Mouse (Mus musculus) myocyte (in vitro differentiated cells): ENCODE results near the gene Twf2.

Experiments
- CEBPB ChIP-seq: IDR thresholded peaks from 2 replicates; pipeline ENCODE4 v1.6.1; 2011; ENCODE audit warnings: mild to moderate bottlenecking, moderate library complexity; ENCODE audit not compliant: poor library complexity, insufficient read depth, severe bottlenecking
- E2F4 ChIP-seq: IDR thresholded peaks from one replicate; pipeline ENCODE4 v1.6.1; 2011; ENCODE audit warnings: mild to moderate bottlenecking, control low read depth, moderate library complexity; ENCODE audit not compliant: insufficient read depth
- MAX ChIP-seq: IDR thresholded peaks from one replicate; pipeline ENCODE4 v1.6.1; 2011; ENCODE audit warnings: low read depth, mild to moderate bottlenecking, control low read depth
- MYOD1 ChIP-seq, 3 experiments: IDR thresholded peaks; one replicate each; pipeline ENCODE4 v1.6.1; 2011; ENCODE audit warnings: control low read depth in 2 of 3, low read depth in 2 of 3, mild to moderate bottlenecking in 2 of 3, moderate library complexity in 1 of 3; ENCODE audit not compliant: insufficient read length in 2 of 3, control insufficient read depth in 1 of 3
- MYOG ChIP-seq, 3 experiments: IDR thresholded peaks; one replicate each; pipeline ENCODE4 v1.6.1; 2011; ENCODE audit warnings: control low read depth in 2 of 3, low read depth in 2 of 3, mild to moderate bottlenecking in 2 of 3; ENCODE audit not compliant: insufficient read length in 2 of 3, control insufficient read depth in 1 of 3, insufficient read depth in 1 of 3
- POLR2A ChIP-seq: IDR thresholded peaks from one replicate; pipeline ENCODE4 v1.6.1; 2011; ENCODE audit warnings: low read depth, mild to moderate bottlenecking, control low read depth, moderate library complexity; ENCODE audit not compliant: insufficient read length
- POLR2AphosphoS2 ChIP-seq: IDR thresholded peaks from one replicate; pipeline ENCODE4 v1.6.1; 2011; ENCODE audit warnings: low read depth, control low read depth; ENCODE audit not compliant: insufficient read length
- REST ChIP-seq: IDR thresholded peaks from one replicate; pipeline ENCODE4 v1.6.1; 2011; ENCODE audit warnings: mild to moderate bottlenecking, control low read depth, moderate library complexity; ENCODE audit not compliant: insufficient read depth, insufficient read length
- SRF ChIP-seq: IDR thresholded peaks from one replicate; pipeline ENCODE4 v1.6.1; 2011; ENCODE audit warnings: low read depth; ENCODE audit not compliant: control insufficient read depth, insufficient read length
- TCF12 ChIP-seq: IDR thresholded peaks from one replicate; pipeline ENCODE4 v1.6.1; 2011; ENCODE audit warnings: mild to moderate bottlenecking, control low read depth; ENCODE audit not compliant: poor library complexity, insufficient read depth, severe bottlenecking
- TCF3 ChIP-seq: IDR thresholded peaks from one replicate; pipeline ENCODE4 v1.6.1; 2011; ENCODE audit warnings: low read depth, control low read depth; ENCODE audit not compliant: insufficient read length
- USF1 ChIP-seq: IDR thresholded peaks from one replicate; pipeline ENCODE4 v1.6.1; 2011; ENCODE audit warnings: low read depth, mild to moderate bottlenecking, control low read depth, moderate library complexity

DNA sequence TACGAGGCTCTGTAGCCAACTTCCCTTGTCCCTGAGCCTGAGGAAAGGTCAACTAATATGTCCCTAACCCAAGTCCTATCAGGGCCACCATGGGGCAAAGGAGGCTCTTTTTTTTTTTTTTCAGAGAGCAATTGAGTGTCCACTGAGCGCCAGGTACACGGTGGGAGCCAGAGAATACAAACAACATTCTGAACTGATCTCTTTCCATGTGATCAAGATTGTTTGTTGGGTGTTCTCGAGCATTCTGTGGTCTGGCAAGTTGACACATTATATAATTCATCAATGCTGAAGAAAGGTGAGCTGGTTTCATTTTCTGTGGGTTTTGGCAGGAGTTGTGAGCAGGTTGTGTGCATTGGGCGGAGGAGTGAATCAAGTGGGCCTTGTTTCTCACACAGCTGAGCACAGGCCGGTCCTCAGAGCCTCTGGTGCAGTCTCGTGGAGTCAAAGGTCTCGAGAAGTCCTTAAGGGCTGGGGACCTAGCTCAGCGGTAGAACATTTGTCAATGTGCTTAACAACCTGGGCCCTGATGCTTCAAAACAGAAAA lies 60.5 kb downstream of the Twf2 start:
- TF ChIP-seq MYOG (IDR thresholded peaks at IDR 0.05; ENCODE audit: control insufficient read depth in 1 of 3, insufficient read depth in 1 of 3, insufficient read length in 2 of 3, low read depth in 2 of 3) (no peak), TCF12 (no peak), REST (no peak), E2F4 (no peak), MYOD1 (IDR thresholded peaks at IDR 0.05; ENCODE audit: control insufficient read depth in 1 of 3, insufficient read length in 2 of 3, low read depth in 2 of 3) (no peak), MAX (no peak), POLR2A (no peak), POLR2AphosphoS2 (no peak), USF1 (no peak), CEBPB (no peak), TCF3 (no peak), SRF (no peak)
